9 mouse cellular contexts compared by ENCODE assay signal in genomic region chr9:21847425-21847824, GRCm38 (mm10). TPM values are rescaled to one million over a fixed set of nuclear protein-coding genes. Genes with fewer than 3 reads are reported as not detected.
A peak's percentile ranks its signal among the peaks of the same experiment; 100 is the strongest.
DNase-seq lines count a peak whose midpoint lies in the region; ATAC-seq and TF ChIP-seq lines count a peak whose summit lies in the region.
"Had no signal": no experiment of that assay in that cellular context is flagged by ENCODE, and none has a peak within 500 bp of the region (broad histone marks: within the 10 kb centered on the region; RNA-seq: fewer than 3 reads in every experiment).

No protein-coding gene starts in this region.

- peaks cover 12% of the 10 kb centered on the region for H3K36me3 ChIP-seq in heart, postnatal 0 days (replicated peaks; ENCODE audit: control insufficient read depth, insufficient read depth, low read length)
- H3K36me3 ChIP-seq in liver, embryonic 13.5 days: no peaks in the 10 kb centered on the region
- H3K36me3 ChIP-seq in stomach, embryonic 16.5 days (ENCODE audit: control insufficient read depth, insufficient read depth, low read length): no peaks in the 10 kb centered on the region

- H3K27me3 ChIP-seq in heart, postnatal 0 days (ENCODE audit: control insufficient read depth, insufficient read depth, low read length): no peaks in the 10 kb centered on the region
- H3K27me3 ChIP-seq in liver, embryonic 13.5 days: no peaks in the 10 kb centered on the region
- no peaks in the 10 kb centered on the region for H3K27me3 ChIP-seq in stomach, embryonic 16.5 days (ENCODE audit: control insufficient read depth, insufficient read depth, low read length)

- no peak overlapping the region for H3K4me3 ChIP-seq in lung, adult 2 months (replicated peaks; ENCODE audit: extremely low read depth, low read depth, low read length)
- H3K4me3 ChIP-seq in heart, postnatal 0 days (ENCODE audit: low read depth, low read length): no peak overlapping the region; the same call in 1 of the 2 replicates
- H3K4me3 ChIP-seq in liver, embryonic 13.5 days (replicated peaks): no peak overlapping the region
- H3K4me3 ChIP-seq in stomach, embryonic 16.5 days (replicated peaks; ENCODE audit: low read length): peak overlapping the region; percentile 38

- ATAC-seq in heart, postnatal 0 days (ENCODE audit: insufficient read depth, low read depth): peak; percentile 10; the same call in 1 of the 2 replicates
- ATAC-seq in liver, embryonic 13.5 days (ENCODE audit: low read depth): no peak
- no peak for ATAC-seq in stomach, embryonic 16.5 days (ENCODE audit: insufficient read depth, low FRiP score)

- TF ChIP-seq EP300 in heart, postnatal 0 days (IDR thresholded peaks at IDR 0.05; ENCODE audit: low read depth): no peak

- H3K4me2 ChIP-seq in heart, postnatal 0 days (ENCODE audit: low read depth, low read length): peak overlapping the region; percentile 56
- H3K4me2 ChIP-seq in liver, embryonic 13.5 days: peak overlapping the region; percentile 36; the same call in 1 of the 2 replicates
- H3K4me2 ChIP-seq in stomach, embryonic 16.5 days (ENCODE audit: low read depth, low read length): peak overlapping the region; percentile 55

- no peak for DNase-seq in lung, adult 2 months
- no peak for DNase-seq in lung, postnatal 14 days
- DNase-seq in heart, postnatal 0 days (ENCODE audit: low spot score): peak; percentile 11
- no peak for DNase-seq in liver, embryonic 13.5 days
- DNase-seq in urinary bladder, postnatal 4 days (ENCODE audit: low spot score in 2 of 2): no peak
- DNase-seq in left cerebral cortex, adult 8-10 months (ENCODE audit: low spot score in 2 of 2): no peak

- H3K4me1 ChIP-seq in lung, adult 2 months (ENCODE audit: control insufficient read depth, insufficient read depth, low read length): peaks cover 29% of the 10 kb centered on the region
- H3K4me1 ChIP-seq in heart, postnatal 0 days (ENCODE audit: control insufficient read depth, insufficient read depth): peaks cover 9% of the 10 kb centered on the region; the same call in 1 of the 2 replicates
- H3K4me1 ChIP-seq in liver, embryonic 13.5 days (replicated peaks): peaks cover 65% of the 10 kb centered on the region
- H3K4me1 ChIP-seq in stomach, embryonic 16.5 days (ENCODE audit: control insufficient read depth, insufficient read depth, low read length): peaks cover 50% of the 10 kb centered on the region

- TF ChIP-seq POLR2A in lung, adult 2 months (IDR thresholded peaks at IDR 0.05; ENCODE audit: borderline replicate concordance, extremely low read depth, low read depth, low read length): peak; percentile 5; the same call in 1 of the 2 replicates

- no peak for TF ChIP-seq CTCF in lung, adult 2 months (IDR thresholded peaks at IDR 0.05; ENCODE audit: insufficient read depth, low read length)
- no peak for TF ChIP-seq CTCF in heart, postnatal 0 days (IDR thresholded peaks at IDR 0.05; ENCODE audit: low read depth)

- H3K9me3 ChIP-seq in heart, postnatal 0 days (replicated peaks; ENCODE audit: control insufficient read depth, low read length): no peaks in the 10 kb centered on the region
- no peaks in the 10 kb centered on the region for H3K9me3 ChIP-seq in liver, embryonic 13.5 days (replicated peaks)
- H3K9me3 ChIP-seq in stomach, embryonic 16.5 days (replicated peaks; ENCODE audit: control insufficient read depth, low read length): no peaks in the 10 kb centered on the region

- WGBS in lung, adult 2 months: 25% methylated on average over 3 of the region's 3 CpGs
- 21% methylated on average over 3 of the region's 3 CpGs for WGBS in heart, postnatal 0 days
- 24% methylated on average over 3 of the region's 3 CpGs for WGBS in liver, embryonic 13.5 days (ENCODE audit: insufficient replicate concordance)
- 29% methylated on average over 3 of the region's 3 CpGs for WGBS in stomach, embryonic 16.5 days

- no peak overlapping the region for H3K9ac ChIP-seq in heart, postnatal 0 days (replicated peaks; ENCODE audit: low read depth, low read length)
- H3K9ac ChIP-seq in liver, embryonic 13.5 days: no peak overlapping the region
- peak overlapping the region; percentile 57 for H3K9ac ChIP-seq in stomach, embryonic 16.5 days (ENCODE audit: low read length)

- H3K27ac ChIP-seq in heart, postnatal 0 days (ENCODE audit: low read depth): peak overlapping the region; percentile 89
- H3K27ac ChIP-seq in liver, embryonic 13.5 days: peak overlapping the region; percentile 67
- H3K27ac ChIP-seq in stomach, embryonic 16.5 days (ENCODE audit: low read length): peak overlapping the region; percentile 89

RNA-seq across cellular contexts. Expression of gene Dock6, which starts 5.0 kb away (rescaled TPM):
- 262 and 278 TPM in 2 replicates for polyA plus RNA-seq in lung, adult 2 months (2012; rRNA removed)
- 38.5 and 65.3 TPM in 2 replicates for total RNA-seq in heart, postnatal 0 days (2014; rRNA removed; ENCODE audit: low replicate concordance)
- polyA plus RNA-seq in heart, postnatal 0 days (2015; fragmentation: Nextera tagmentation; extraction: Ambion mirVana): 19.1 and 22.7 TPM in 2 replicates
- polyA plus RNA-seq in liver, embryonic 13.5 days (2015; fragmentation: Nextera tagmentation; extraction: Ambion mirVana): 3.9 and 4.1 TPM in 2 replicates
- polyA plus RNA-seq in stomach, embryonic 16.5 days (2015; fragmentation: Nextera tagmentation; extraction: Ambion mirVana): 39.4 and 41.6 TPM in 2 replicates
- 10 to 100 TPM; 14.6 to 19.8 (median 16.8) TPM for total RNA-seq in left cerebral cortex, adult 8-10 months (2022)

RNA-seq across cellular contexts. Expression of gene Angptl8, which starts 12.1 kb away (rescaled TPM):
- polyA plus RNA-seq in lung, adult 2 months (2012; rRNA removed): 7.4 and 8.2 TPM in 2 replicates
- total RNA-seq in heart, postnatal 0 days (2014; rRNA removed; ENCODE audit: low replicate concordance): not detected in 2 replicates
- 0.55 and 0.69 TPM in 2 replicates for polyA plus RNA-seq in heart, postnatal 0 days (2015; fragmentation: Nextera tagmentation; extraction: Ambion mirVana)
- 15.5 and 16.1 TPM in 2 replicates for polyA plus RNA-seq in liver, embryonic 13.5 days (2015; fragmentation: Nextera tagmentation; extraction: Ambion mirVana)
- 6.4 TPM in 2 replicates for polyA plus RNA-seq in stomach, embryonic 16.5 days (2015; fragmentation: Nextera tagmentation; extraction: Ambion mirVana)
- total RNA-seq in left cerebral cortex, adult 8-10 months (2022): not detected
- total RNA-seq: common myeloid progenitor, adult 5-6 weeks had no signal
- polyA plus RNA-seq: testis, adult 2 months had no signal

RNA-seq across cellular contexts. Expression of gene Kank2, which starts 48.9 kb away (rescaled TPM):
- polyA plus RNA-seq in lung, adult 2 months (2012; rRNA removed): 108 and 127 TPM in 2 replicates
- total RNA-seq in heart, postnatal 0 days (2014; rRNA removed; ENCODE audit: low replicate concordance): 78.5 and 92.4 TPM in 2 replicates
- 10.3 and 10.9 TPM in 2 replicates for polyA plus RNA-seq in heart, postnatal 0 days (2015; fragmentation: Nextera tagmentation; extraction: Ambion mirVana)
- polyA plus RNA-seq in liver, embryonic 13.5 days (2015; fragmentation: Nextera tagmentation; extraction: Ambion mirVana): 2.6 and 3.4 TPM in 2 replicates
- 11.2 and 11.6 TPM in 2 replicates for polyA plus RNA-seq in stomach, embryonic 16.5 days (2015; fragmentation: Nextera tagmentation; extraction: Ambion mirVana)
- total RNA-seq in left cerebral cortex, adult 8-10 months (2022): 10 to 100 TPM in 1 of 4 experiments, 1 to 10 TPM in 3; 9.1 to 10.9 (median 9.6) TPM
